Mouse (Mus musculus): ENCODE measurements around the gene Ergic2.

DNA sequence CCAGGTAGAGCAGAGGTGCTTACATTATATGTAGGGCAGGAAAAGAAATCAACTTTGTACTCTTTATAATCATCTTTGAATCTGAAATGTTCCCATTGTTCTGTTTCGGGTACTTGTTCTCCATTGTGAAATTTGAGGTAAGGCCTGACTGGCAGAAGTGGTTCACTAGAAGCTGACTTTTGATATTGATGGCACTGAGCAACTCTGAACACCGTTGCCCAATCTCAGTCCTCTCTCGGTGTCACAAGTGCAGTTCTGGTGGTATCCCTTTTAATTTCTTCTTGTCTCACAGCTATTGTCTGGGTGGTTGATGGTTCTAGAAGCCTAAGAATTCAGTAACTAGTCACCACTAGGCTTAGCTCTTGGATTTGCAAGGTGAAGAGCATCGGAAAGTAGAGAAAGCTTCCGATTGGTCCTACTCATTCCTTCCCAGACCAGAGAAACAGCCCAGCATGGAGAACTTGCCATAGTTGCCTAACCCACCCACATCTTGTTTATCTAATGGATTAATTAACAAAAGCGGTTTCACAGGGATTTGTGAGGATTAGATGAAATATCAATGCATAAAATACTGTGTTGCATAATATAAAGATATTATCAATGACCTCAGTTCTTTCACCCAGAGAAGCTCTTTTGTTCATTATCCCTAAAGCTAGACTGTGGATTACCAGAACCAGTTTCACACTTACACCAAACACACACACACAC is 72.7 kb downstream of the Ergic2 start:
- no peak for TF ChIP-seq POLR2A (IDR thresholded peaks at IDR 0.05; ENCODE audit: low read depth, low read length)
- no peak for TF ChIP-seq CTCF (IDR thresholded peaks at IDR 0.05; ENCODE audit: extremely low read depth, insufficient read depth, insufficient read length, insufficient replicate concordance)
